Mouse (Mus musculus) MEL (cell line): ENCODE measurements around the gene Btnl1. TPM values are rescaled to one million over a fixed set of nuclear protein-coding genes. Genes with fewer than 3 reads are reported as not detected.

Source experiments
- DNase-seq: peaks from one replicate; pipeline ENCODE4 v3.0.0; 2011; ENCODE audit warnings: low read depth, low spot score
- H3K27ac ChIP-seq: 2 replicates; pipeline ENCODE4 v1.5.1; 2012; ENCODE audit warnings: low read depth, mild to moderate bottlenecking, control low read depth, low read length, moderate library complexity; ENCODE audit not compliant: control insufficient read depth
- H3K27me3 ChIP-seq, 2 experiments: fragments of 150-350 bp in 1 of 2; sonication (generic) in 1 of 2; 2 replicates each; pipeline ENCODE4 v1.6.1; 2012; ENCODE audit warnings: low read length in 2 of 2, mild to moderate bottlenecking in 2 of 2, improper control_type of control experiment in 1 of 2, moderate library complexity in 1 of 2; ENCODE audit not compliant: insufficient read depth in 2 of 2, control insufficient read depth in 1 of 2
- H3K36me3 ChIP-seq, 2 experiments: 2 replicates each; pipeline ENCODE4 v1.6.1; 2012 to 2014; ENCODE audit warnings: low read length in 2 of 2, improper control_type of control experiment in 1 of 2, inconsistent platforms in 1 of 2, mild to moderate bottlenecking in 1 of 2; ENCODE audit not compliant: insufficient read depth in 2 of 2, control insufficient read depth in 1 of 2
- H3K4me1 ChIP-seq, 2 experiments: fragments of 150-350 bp in 1 of 2; sonication (generic) in 1 of 2; 2 replicates each; pipeline ENCODE4 v1.6.1; 2012; ENCODE audit warnings: low read length in 2 of 2, improper control_type of control experiment in 1 of 2, mild to moderate bottlenecking in 1 of 2; ENCODE audit not compliant: insufficient read depth in 2 of 2, control insufficient read depth in 1 of 2
- H3K4me3 ChIP-seq, 2 experiments: fragments of 150-350 bp in 1 of 2; sonication (generic) in 1 of 2; 2 replicates each; pipeline ENCODE4 v1.5.1; 2012; ENCODE audit warnings: low read depth in 2 of 2, low read length in 2 of 2, mild to moderate bottlenecking in 2 of 2, moderate library complexity in 2 of 2, control low read depth in 1 of 2, improper control_type of control experiment in 1 of 2; ENCODE audit not compliant: control insufficient read depth in 1 of 2, insufficient read depth in 1 of 2
- H3K79me2 ChIP-seq: 2 replicates; pipeline ENCODE4 v1.6.1; 2012; ENCODE audit warnings: mild to moderate bottlenecking, low read length, moderate library complexity; ENCODE audit not compliant: control insufficient read depth, poor library complexity, insufficient read depth
- H3K9ac ChIP-seq: 2 replicates; pipeline ENCODE4 v1.6.1; 2012; ENCODE audit warnings: low read depth, mild to moderate bottlenecking, control low read depth, low read length, moderate library complexity; ENCODE audit not compliant: control insufficient read depth, poor library complexity, severe bottlenecking
- H3K9me3 ChIP-seq: fragments of 150-350 bp; sonication (generic); replicated peaks from 2 replicates; pipeline ENCODE4 v1.6.1; 2012; ENCODE audit warnings: mild to moderate bottlenecking, low read length, improper control_type of control experiment, moderate library complexity; ENCODE audit not compliant: insufficient read depth
- E2F4 ChIP-seq: IDR thresholded peaks from 2 replicates; pipeline ENCODE4 v1.6.1; 2011; ENCODE audit warnings: low read depth, low read length, improper control_type of control experiment, borderline replicate concordance
- GABPA ChIP-seq: IDR thresholded peaks from 2 replicates; pipeline ENCODE4 v1.6.1; 2012; ENCODE audit warnings: low read depth, mild to moderate bottlenecking, inconsistent platforms, low read length, improper control_type of control experiment, moderate library complexity
- HCFC1 ChIP-seq: IDR thresholded peaks from 2 replicates; pipeline ENCODE4 v1.6.1; 2012; ENCODE audit warnings: low read depth, mild to moderate bottlenecking, inconsistent platforms, low read length, improper control_type of control experiment, moderate library complexity
- KAT2A ChIP-seq: conservative IDR thresholded peaks from 2 replicates; pipeline ENCODE4 v1.6.1; 2012; ENCODE audit warnings: low read depth, low read length, improper control_type of control experiment, inconsistent platforms
- MEF2A ChIP-seq: IDR thresholded peaks from 2 replicates; pipeline ENCODE4 v1.6.1; 2014; ENCODE audit warnings: low read depth, mild to moderate bottlenecking, inconsistent platforms, low read length, improper control_type of control experiment; ENCODE audit not compliant: poor library complexity, insufficient replicate concordance, severe bottlenecking; ENCODE audit errors: extremely low read depth
- MXI1 ChIP-seq: IDR thresholded peaks from 2 replicates; pipeline ENCODE4 v1.6.1; 2011; ENCODE audit warnings: mild to moderate bottlenecking, low read depth, low read length, improper control_type of control experiment
- POLR2AphosphoS2 ChIP-seq: IDR thresholded peaks from 2 replicates; pipeline ENCODE4 v1.6.1; 2011; ENCODE audit warnings: low read length, improper control_type of control experiment
- POLR2AphosphoS5 ChIP-seq: IDR thresholded peaks from 2 replicates; pipeline ENCODE4 v1.6.1; 2012; ENCODE audit warnings: low read depth, borderline replicate concordance, mild to moderate bottlenecking, inconsistent platforms, low read length, moderate library complexity, mixed read lengths
- RCOR1 ChIP-seq: IDR thresholded peaks from 2 replicates; pipeline ENCODE4 v1.6.1; 2012; ENCODE audit warnings: low read depth, mild to moderate bottlenecking, inconsistent platforms, low read length, improper control_type of control experiment
- SMC3 ChIP-seq: IDR thresholded peaks from 2 replicates; pipeline ENCODE4 v1.6.1; 2011; ENCODE audit warnings: low read depth, low read length, improper control_type of control experiment
- TAL1 ChIP-seq: IDR thresholded peaks from 2 replicates; pipeline ENCODE4 v1.6.1; 2012; ENCODE audit warnings: mild to moderate bottlenecking, inconsistent platforms, low read length, moderate library complexity, mixed read lengths
- TBP ChIP-seq: IDR thresholded peaks from 2 replicates; pipeline ENCODE4 v1.8.0; 2011; ENCODE audit warnings: low read depth, low read length, improper control_type of control experiment
- TCF12 ChIP-seq: IDR thresholded peaks from 2 replicates; pipeline ENCODE4 v1.6.1; 2014; ENCODE audit warnings: low read depth, mild to moderate bottlenecking, inconsistent platforms, low read length, improper control_type of control experiment, moderate library complexity
- UBTF ChIP-seq: IDR thresholded peaks from 2 replicates; pipeline ENCODE4 v1.6.1; 2012; ENCODE audit warnings: low read depth, mild to moderate bottlenecking, inconsistent platforms, low read length, improper control_type of control experiment, moderate library complexity, borderline replicate concordance; ENCODE audit not compliant: insufficient read depth
- USF1 ChIP-seq: IDR thresholded peaks from 2 replicates; pipeline ENCODE4 v1.6.1; 2014; ENCODE audit warnings: low read depth, mild to moderate bottlenecking, inconsistent platforms, low read length, improper control_type of control experiment, moderate library complexity
- USF2 ChIP-seq, 2 experiments: IDR thresholded peaks; 2 replicates each; pipeline ENCODE4 v1.6.1; 2011 to 2012; ENCODE audit warnings: improper control_type of control experiment in 2 of 2, low read length in 2 of 2, borderline replicate concordance in 1 of 2, inconsistent platforms in 1 of 2, low read depth in 1 of 2, mild to moderate bottlenecking in 1 of 2; ENCODE audit not compliant: insufficient read depth in 1 of 2
- ZMIZ1 ChIP-seq: IDR thresholded peaks from 2 replicates; pipeline ENCODE4 v1.6.1; 2012; ENCODE audit warnings: low read depth, mild to moderate bottlenecking, inconsistent platforms, low read length, improper control_type of control experiment, moderate library complexity
- polyA plus RNA-seq, 2 experiments: library from polyadenylated mRNA; stranded (reverse) in 1 of 2; unstranded in 1 of 2; fragments of >175 nt in 1 of 2; fragments of >200 nt in 1 of 2; gene quantifications; 2 replicates each; pipeline versions ENCODE4 v1.2.1 to v1.2.4; 2012; ENCODE audit warnings: low replicate concordance in 2 of 2, low read depth in 1 of 2; ENCODE audit not compliant: insufficient read length in 2 of 2, insufficient read depth in 1 of 2, missing spikeins in 1 of 2
- total RNA-seq: library from RNA; depleted of rRNA; stranded (reverse); fragments of 300-350 nt; gene quantifications from 2 replicates; pipeline ENCODE4 v1.2.3, GENCODE M21; 2012

Btnl1 gene
- total and polyA plus RNA-seq, 3 experiments: 0.17 TPM; not detected in 2

DNA sequence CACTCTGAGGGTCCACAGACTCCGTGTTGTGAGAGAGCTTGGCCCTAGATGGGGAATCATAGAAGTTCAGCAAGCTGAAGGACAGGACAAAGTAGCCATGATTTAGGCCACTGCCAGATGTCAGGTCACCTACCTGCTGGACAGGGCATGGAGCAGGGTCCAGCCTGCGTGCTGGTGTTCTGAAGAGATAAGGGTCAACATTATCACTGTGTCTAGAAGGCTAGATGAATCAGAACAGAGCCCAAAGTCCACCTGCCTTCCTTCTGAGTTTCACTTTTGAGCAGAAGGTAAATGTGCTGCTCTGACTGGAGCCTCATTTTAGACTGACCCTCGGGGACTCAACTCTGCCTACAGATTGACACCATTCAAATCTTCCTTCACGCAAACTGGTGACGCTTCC is 22.4 kb upstream of the Btnl1 start, which contains the start of gene Btnl2:
Gene Btnl2 (plus strand): TSS at position 284 of the 400 bp plus-strand sequence.
- Histone ChIP-seq H3K4me1 (peaks cover 0 to 9% of the 10 kb centered on the region in 2 experiments; a peak in 1 of 4 replicates), H3K27ac (no peak within 1 kb of the TSS), H3K36me3 (no peaks in the 10 kb centered on the region; a peak in 1 of 4 replicates), H3K4me3 (no peak within 1 kb of the TSS), H3K9ac (no peak within 1 kb of the TSS), H3K79me2 (no peaks in the 10 kb centered on the region), H3K27me3 (peaks cover 3 to 5% of the 10 kb centered on the region in 2 experiments), H3K9me3 (no peaks in the 10 kb centered on the region)
- TF ChIP-seq MXI1: no peak
- DNase-seq: no peak

GRCm38 (mm10) chr17:34354940-34355339 is 22.0 kb upstream of the Btnl1 start:
- peak; percentile 23 for DNase-seq
- TF ChIP-seq ZMIZ1: no peak
- TF ChIP-seq TCF12: no peak
- no peak for TF ChIP-seq TAL1
- TF ChIP-seq MEF2A: no peak
- no peak for TF ChIP-seq POLR2AphosphoS2
- no peak for TF ChIP-seq E2F4
- no peak for TF ChIP-seq GABPA
- no peak for TF ChIP-seq SMC3
- TF ChIP-seq USF1: no peak
- TF ChIP-seq KAT2A: no peak
- TF ChIP-seq RCOR1: no peak
- TF ChIP-seq UBTF: no peak
- TF ChIP-seq HCFC1: no peak
- TF ChIP-seq POLR2AphosphoS5: no peak
- TF ChIP-seq USF2 (IDR thresholded peaks at IDR 0.05; ENCODE audit: borderline replicate concordance in 1 of 2, insufficient read depth in 1 of 2, low read depth in 1 of 2, low read length in 2 of 2): no peak
- TF ChIP-seq TBP: no peak
- Histone ChIP-seq H3K9ac (no peak overlapping the region), H3K9me3 (no peaks in the 10 kb centered on the region), H3K79me2 (no peaks in the 10 kb centered on the region), H3K4me1 (peaks cover 0 to 9% of the 10 kb centered on the region in 2 experiments; a peak in 1 of 4 replicates), H3K4me3 (no peak overlapping the region), H3K36me3 (no peaks in the 10 kb centered on the region; a peak in 1 of 4 replicates), H3K27ac (no peak overlapping the region), H3K27me3 (peaks cover 3 to 5% of the 10 kb centered on the region in 2 experiments)
